Mouse (Mus musculus): Measurements from ENCODE around the gene Cnot4. TPM values are rescaled to one million over a fixed set of nuclear protein-coding genes. Genes with fewer than 3 reads are reported as not detected.

Gene Cnot4
- polyA plus RNA-seq, 1 experiment from 2014 or later: 37.4 TPM

DNA sequence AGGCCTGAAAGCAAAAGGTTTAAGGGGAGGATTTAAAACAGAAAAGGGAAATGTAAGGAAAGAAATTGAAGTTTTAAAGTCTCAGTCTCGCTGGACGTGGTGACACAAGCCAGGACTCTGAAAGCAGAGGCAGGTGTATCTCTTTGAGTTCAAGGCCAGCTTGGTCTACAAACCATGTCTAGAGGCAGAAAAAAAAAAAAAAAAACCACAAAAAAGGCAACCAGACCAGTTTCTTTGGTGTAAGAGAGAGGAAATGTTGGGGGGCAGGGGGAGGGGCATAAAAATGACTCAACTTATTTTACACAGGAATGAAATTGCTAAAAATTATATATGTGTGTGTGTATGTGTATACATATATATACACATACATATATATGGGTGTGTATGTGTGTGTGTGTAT, 1.3 kb upstream of the Cnot4 start:
- H3K27ac ChIP-seq: no peak overlapping the region
- no peaks in the 10 kb centered on the region for H3K9me3 ChIP-seq
- H3K36me3 ChIP-seq: no peaks in the 10 kb centered on the region
- H3K9ac ChIP-seq: no peak overlapping the region
- peaks cover 17% of the 10 kb centered on the region for H3K4me1 ChIP-seq
- no peak overlapping the region for H3K4me3 ChIP-seq
- 53% methylated on average over 2 of the region's 2 CpGs for WGBS
- no peaks in the 10 kb centered on the region for H3K27me3 ChIP-seq
- peak overlapping the region; percentile 80 for H3K4me2 ChIP-seq
- no peak for ATAC-seq (ENCODE audit: insufficient number of reproducible peaks, insufficient read depth, low FRiP score, low TSS enrichment, low read depth)

DNA sequence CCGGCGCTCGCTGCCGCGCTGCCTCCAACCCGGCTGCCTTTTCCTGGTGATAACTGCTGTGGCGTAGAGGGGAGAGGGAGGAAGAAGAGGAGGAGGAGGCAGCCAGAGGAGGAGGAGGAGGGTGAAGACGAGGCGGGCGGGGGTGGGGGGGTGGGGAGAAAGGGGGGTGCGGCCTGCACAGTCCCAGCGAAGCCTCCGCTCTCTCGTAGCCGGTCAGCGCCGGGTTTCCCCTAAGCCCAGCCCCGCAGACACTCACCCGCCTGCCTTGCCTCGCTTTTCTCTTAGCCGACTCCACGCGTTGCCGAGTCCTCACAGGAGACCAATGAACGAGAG, 312 bp downstream of the Cnot4 start:
- 0% methylated on average over 25 of the region's 25 CpGs for whole genome bisulfite sequencing
- peak overlapping the region; percentile 92 for H3K4me2 ChIP-seq
- H3K36me3 ChIP-seq: no peaks in the 10 kb centered on the region
- peak; percentile 91 for ATAC-seq (ENCODE audit: insufficient number of reproducible peaks, insufficient read depth, low FRiP score, low TSS enrichment, low read depth)
- H3K4me1 ChIP-seq: peaks cover 17% of the 10 kb centered on the region
- H3K9me3 ChIP-seq: no peaks in the 10 kb centered on the region
- peak overlapping the region; percentile 91 for H3K9ac ChIP-seq
- peak overlapping the region; percentile 68 for H3K4me3 ChIP-seq
- peak overlapping the region; percentile 94 for H3K27ac ChIP-seq
- no peaks in the 10 kb centered on the region for H3K27me3 ChIP-seq

GRCm38 (mm10) chr6:35132806-35133205, 718 bp downstream of the Cnot4 start:
- Histone ChIP-seq H3K27me3 (no peaks in the 10 kb centered on the region), H3K36me3 (no peaks in the 10 kb centered on the region), H3K4me1 (peaks cover 17% of the 10 kb centered on the region), H3K27ac (peak overlapping the region; percentile 94), H3K4me2 (peak overlapping the region; percentile 92), H3K9me3 (no peaks in the 10 kb centered on the region), H3K4me3 (peak overlapping the region; percentile 68), H3K9ac (peak overlapping the region; percentile 91)
- ATAC-seq (ENCODE audit: insufficient number of reproducible peaks, insufficient read depth, low FRiP score, low TSS enrichment, low read depth): no peak
- WGBS: 1% methylated on average over 11 of the region's 11 CpGs

DNA sequence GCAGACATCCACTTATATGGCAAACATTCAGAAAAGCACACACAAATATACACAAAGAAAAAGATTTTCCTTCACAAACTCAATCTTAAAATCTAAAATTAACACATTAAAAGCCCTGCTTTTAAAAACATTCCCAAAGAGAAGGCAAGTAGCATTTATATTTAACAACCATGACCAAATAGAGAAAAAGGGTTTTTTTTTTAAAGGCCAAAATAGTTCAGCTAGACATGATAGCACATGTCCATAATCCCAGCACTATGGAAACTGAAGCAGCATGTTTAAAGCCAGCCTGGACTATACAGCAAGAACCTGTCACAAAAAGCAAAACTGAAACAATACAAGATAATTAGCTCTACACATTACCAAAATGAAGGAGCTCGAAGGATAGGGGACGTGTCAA, 11.0 kb downstream of the Cnot4 start:
- Histone ChIP-seq H3K4me2 (no peak overlapping the region), H3K4me3 (no peak overlapping the region), H3K9me3 (no peaks in the 10 kb centered on the region), H3K27me3 (no peaks in the 10 kb centered on the region), H3K27ac (no peak overlapping the region), H3K9ac (no peak overlapping the region), H3K4me1 (no peaks in the 10 kb centered on the region), H3K36me3 (peaks cover 5% of the 10 kb centered on the region; the same call in 1 of the 2 replicates)
- ATAC-seq (ENCODE audit: insufficient number of reproducible peaks, insufficient read depth, low FRiP score, low TSS enrichment, low read depth): no peak
- 75% methylated on average over 2 of the region's 2 CpGs for WGBS

- Histone ChIP-seq H3K27me3 (no peaks in the 10 kb centered on the region), H3K27ac (no peak overlapping the region), H3K4me1 (no peaks in the 10 kb centered on the region), H3K4me3 (no peak overlapping the region), H3K9ac (no peak overlapping the region), H3K4me2 (no peak overlapping the region), H3K9me3 (no peaks in the 10 kb centered on the region), H3K36me3 (peaks cover 5% of the 10 kb centered on the region; the same call in 1 of the 2 replicates)
- WGBS: 95% methylated on average over 3 of the region's 3 CpGs
- no peak for ATAC-seq (ENCODE audit: insufficient number of reproducible peaks, insufficient read depth, low FRiP score, low TSS enrichment, low read depth)
Measured at GRCm38 (mm10) chr6:35121925-35122324, 11.6 kb downstream of the Cnot4 start.

GRCm38 (mm10) chr6:35102457-35102856, 31.1 kb downstream of the Cnot4 start:
- H3K4me2 ChIP-seq: no peak overlapping the region
- ATAC-seq (ENCODE audit: insufficient number of reproducible peaks, insufficient read depth, low FRiP score, low TSS enrichment, low read depth): no peak
- no peak overlapping the region for H3K9ac ChIP-seq
- H3K36me3 ChIP-seq: peaks cover 9% of the 10 kb centered on the region
- H3K27me3 ChIP-seq: no peaks in the 10 kb centered on the region
- 89% methylated on average over 1 of the region's 1 CpGs for WGBS
- no peak overlapping the region for H3K4me3 ChIP-seq
- H3K4me1 ChIP-seq: no peaks in the 10 kb centered on the region; the same call in 1 of the 2 replicates
- no peak overlapping the region for H3K27ac ChIP-seq
- H3K9me3 ChIP-seq: no peaks in the 10 kb centered on the region

DNA sequence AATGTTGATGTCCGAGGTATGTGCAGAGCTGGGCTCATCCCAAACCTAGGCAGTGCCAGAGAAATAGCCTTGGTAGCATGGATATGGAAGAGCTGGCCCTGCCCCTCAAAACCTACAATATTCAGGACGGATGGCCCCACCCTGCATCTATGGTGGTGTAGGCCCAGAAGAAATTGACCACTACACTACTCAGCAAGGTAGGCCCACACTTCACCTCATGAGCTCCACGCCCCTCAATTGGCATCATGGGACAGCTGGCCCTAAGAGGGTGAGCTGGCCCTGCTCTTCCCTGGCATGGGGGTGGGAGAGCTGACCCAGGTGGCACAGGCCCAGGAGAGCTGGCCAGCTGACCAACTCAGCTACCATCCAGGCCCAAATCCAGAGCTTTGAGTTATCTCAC, 48.6 kb downstream of the Cnot4 start:
- Histone ChIP-seq H3K27ac (no peak overlapping the region), H3K9me3 (no peaks in the 10 kb centered on the region), H3K4me2 (no peak overlapping the region), H3K9ac (no peak overlapping the region), H3K4me1 (no peaks in the 10 kb centered on the region), H3K36me3 (0 out of 2 replicates have a peak, but pooled peaks cover 5% of the 10 kb centered on the region), H3K4me3 (no peak overlapping the region), H3K27me3 (no peaks in the 10 kb centered on the region)
- 97% methylated on average over 3 of the region's 3 CpGs for WGBS
- 0 out of 2 replicates have a peak, but pooled peaks have one; percentile 32 for ATAC-seq (ENCODE audit: insufficient number of reproducible peaks, insufficient read depth, low FRiP score, low TSS enrichment, low read depth)

DNA sequence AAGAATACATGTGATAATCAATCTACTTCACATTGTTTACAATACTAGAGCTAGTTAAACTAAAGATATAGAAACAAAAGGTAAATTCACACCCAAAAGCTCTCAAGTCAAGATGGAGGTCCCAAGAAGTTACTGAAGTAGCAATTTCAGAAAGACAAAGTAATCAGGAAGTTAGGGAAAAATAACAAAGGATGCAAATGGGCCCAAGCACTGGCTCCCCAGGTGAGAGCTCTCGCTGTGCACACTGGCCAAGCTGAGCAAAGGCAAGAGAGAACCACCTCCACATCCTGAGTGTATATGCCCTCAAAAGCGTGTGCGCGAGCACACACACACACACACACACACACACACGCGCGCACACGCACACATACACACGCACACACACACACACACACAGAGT, 58.4 kb downstream of the Cnot4 start:
- Histone ChIP-seq H3K36me3 (peaks cover 34% of the 10 kb centered on the region), H3K9me3 (no peaks in the 10 kb centered on the region), H3K4me3 (no peak overlapping the region), H3K27me3 (no peaks in the 10 kb centered on the region), H3K4me1 (peaks cover 4% of the 10 kb centered on the region; the same call in 1 of the 2 replicates), H3K4me2 (no peak overlapping the region), H3K27ac (no peak overlapping the region), H3K9ac (no peak overlapping the region)
- 95% methylated on average over 9 of the region's 9 CpGs for WGBS
- ATAC-seq (ENCODE audit: insufficient number of reproducible peaks, insufficient read depth, low FRiP score, low TSS enrichment, low read depth): no peak

DNA sequence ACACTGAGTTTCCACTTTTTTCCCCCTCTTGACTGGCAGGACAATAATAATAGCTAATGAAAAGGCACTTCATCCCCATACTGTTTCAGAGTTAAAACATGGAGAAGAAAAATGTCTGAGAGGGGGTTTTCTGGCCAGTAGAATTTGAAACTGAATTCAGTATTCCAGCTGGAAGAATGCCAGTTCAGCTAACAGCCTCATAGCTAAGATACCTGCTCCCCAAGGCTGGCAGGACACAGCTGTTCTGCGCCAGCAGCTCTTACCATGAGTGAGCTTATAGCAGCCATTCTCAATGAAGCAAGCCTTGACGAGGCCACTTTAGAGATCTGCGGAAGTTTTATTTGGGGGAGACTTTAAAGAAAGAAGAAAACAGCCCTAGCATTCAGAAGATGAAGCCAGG, 62.3 kb downstream of the Cnot4 start:
- Histone ChIP-seq H3K4me2 (no peak overlapping the region), H3K9ac (no peak overlapping the region), H3K4me1 (peaks cover 4% of the 10 kb centered on the region; the same call in 1 of the 2 replicates), H3K36me3 (peaks cover 36% of the 10 kb centered on the region), H3K4me3 (no peak overlapping the region), H3K27me3 (no peaks in the 10 kb centered on the region), H3K27ac (no peak overlapping the region), H3K9me3 (no peaks in the 10 kb centered on the region)
- no peak for ATAC-seq (ENCODE audit: insufficient number of reproducible peaks, insufficient read depth, low FRiP score, low TSS enrichment, low read depth)
- 83% methylated on average over 3 of the region's 3 CpGs for WGBS

DNA sequence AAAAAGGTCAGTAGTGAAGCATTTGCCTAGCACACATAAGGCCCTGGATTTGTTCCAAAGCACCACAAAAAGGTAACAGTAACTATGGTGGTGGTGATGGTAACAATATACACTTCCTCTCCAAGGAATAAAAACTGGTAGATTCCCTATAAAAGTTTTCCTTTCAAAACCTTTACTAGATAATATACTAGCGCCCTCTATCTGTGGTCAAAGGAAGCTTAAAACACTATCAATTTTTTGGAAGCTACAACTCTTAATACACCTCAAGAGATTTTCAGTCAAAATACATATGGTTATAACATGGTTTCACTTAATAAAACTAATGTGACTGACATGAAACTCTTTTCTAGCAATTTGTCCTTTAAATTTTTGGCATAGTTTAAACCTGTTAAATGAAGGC, 71.1 kb downstream of the Cnot4 start:
- Histone ChIP-seq H3K4me3 (no peak overlapping the region), H3K9ac (no peak overlapping the region), H3K9me3 (no peaks in the 10 kb centered on the region), H3K36me3 (peaks cover 21% of the 10 kb centered on the region), H3K4me1 (no peaks in the 10 kb centered on the region), H3K27me3 (no peaks in the 10 kb centered on the region), H3K27ac (no peak overlapping the region), H3K4me2 (no peak overlapping the region)
- 18% methylated on average over 1 of the region's 1 CpGs for WGBS
- no peak for ATAC-seq (ENCODE audit: insufficient number of reproducible peaks, insufficient read depth, low FRiP score, low TSS enrichment, low read depth)

DNA sequence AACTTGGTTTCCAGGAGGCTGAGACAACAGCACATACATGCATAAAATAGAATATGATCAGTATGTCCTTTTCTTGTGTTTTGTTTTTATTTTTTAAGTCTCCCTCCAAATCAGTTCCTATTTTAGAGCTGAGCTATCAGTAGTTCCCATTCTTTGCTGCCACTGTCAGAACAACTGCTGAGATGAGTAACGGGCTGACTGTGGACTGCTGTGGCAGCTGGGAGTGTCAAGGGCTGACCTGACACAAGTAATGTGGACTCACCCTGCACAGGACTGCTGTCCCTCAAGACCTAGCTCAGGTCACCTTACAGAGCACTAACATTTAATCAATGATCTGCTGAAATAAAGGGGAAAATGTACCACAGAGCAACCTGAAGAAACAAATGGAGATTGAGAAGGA, 90.4 kb downstream of the Cnot4 start:
- H3K9ac ChIP-seq: no peak overlapping the region
- no peaks in the 10 kb centered on the region for H3K4me1 ChIP-seq
- H3K36me3 ChIP-seq: 0 out of 2 replicates have a peak, but pooled peaks cover 7% of the 10 kb centered on the region
- H3K4me3 ChIP-seq: no peak overlapping the region
- H3K27ac ChIP-seq: no peak overlapping the region
- no peak for ATAC-seq (ENCODE audit: insufficient number of reproducible peaks, insufficient read depth, low FRiP score, low TSS enrichment, low read depth)
- H3K9me3 ChIP-seq: no peaks in the 10 kb centered on the region
- H3K27me3 ChIP-seq: no peaks in the 10 kb centered on the region
- H3K4me2 ChIP-seq: no peak overlapping the region
- 93% methylated on average over 1 of the region's 1 CpGs for WGBS

GRCm38 (mm10) chr6:35033341-35033740, 100.2 kb downstream of the Cnot4 start:
- Histone ChIP-seq H3K36me3 (peaks cover 9% of the 10 kb centered on the region), H3K4me2 (no peak overlapping the region), H3K9ac (no peak overlapping the region), H3K9me3 (no peaks in the 10 kb centered on the region), H3K27ac (no peak overlapping the region), H3K4me1 (no peaks in the 10 kb centered on the region), H3K4me3 (no peak overlapping the region), H3K27me3 (no peaks in the 10 kb centered on the region)
- 92% methylated on average over 11 of the region's 11 CpGs for WGBS
- no peak for ATAC-seq (ENCODE audit: insufficient number of reproducible peaks, insufficient read depth, low FRiP score, low TSS enrichment, low read depth)

GRCm38 (mm10) chr6:35032704-35033103, 100.8 kb downstream of the Cnot4 start:
- no peak overlapping the region for H3K9ac ChIP-seq
- no peak overlapping the region for H3K4me3 ChIP-seq
- H3K36me3 ChIP-seq: peaks cover 9% of the 10 kb centered on the region
- ATAC-seq (ENCODE audit: insufficient number of reproducible peaks, insufficient read depth, low FRiP score, low TSS enrichment, low read depth): no peak
- WGBS: 75% methylated on average over 2 of the region's 2 CpGs
- H3K27ac ChIP-seq: no peak overlapping the region
- no peaks in the 10 kb centered on the region for H3K9me3 ChIP-seq
- H3K4me2 ChIP-seq: no peak overlapping the region
- no peaks in the 10 kb centered on the region for H3K27me3 ChIP-seq
- H3K4me1 ChIP-seq: no peaks in the 10 kb centered on the region; the same call in 1 of the 2 replicates
